Mouse (Mus musculus): ENCODE data around the gene Mxi1.
"Not testable (repeated sequence)": the region's sequence is repeated elsewhere in the genome, so short reads cannot be mapped to it uniquely, and the experiment has no call there.

The Mxi1 gene

GRCm38 (mm10) chr19:53394956-53395355 is 84.6 kb downstream of the Mxi1 start:
- not testable (repeated sequence) for DNase-seq (ENCODE audit: low read depth in 2 of 2, low spot score in 2 of 2)

DNA sequence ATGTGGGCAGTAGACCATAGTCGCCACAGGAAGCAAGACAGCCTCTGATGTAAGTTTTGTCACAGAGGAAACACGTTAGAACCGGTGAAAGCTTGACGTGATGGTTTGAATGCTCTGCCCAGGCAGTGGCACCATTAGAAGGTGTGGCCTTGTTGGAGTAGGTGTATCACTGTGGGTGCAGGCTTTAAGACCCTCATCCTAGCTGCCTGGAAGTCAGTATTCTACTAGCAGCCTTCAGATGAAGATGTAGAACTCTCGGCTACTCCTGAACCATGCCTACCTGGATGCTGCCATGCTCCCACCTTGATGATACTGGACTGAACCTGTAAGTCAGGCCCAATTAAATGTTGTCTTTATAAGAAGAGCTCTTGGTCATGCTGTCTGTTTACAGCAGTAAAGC is 85.5 kb downstream of the Mxi1 start:
- not testable (repeated sequence) for DNase-seq (ENCODE audit: low read depth in 2 of 2, low spot score in 2 of 2)

- no peak for DNase-seq (ENCODE audit: low read depth in 2 of 2, low spot score in 2 of 2)
Observed at GRCm38 (mm10) chr19:53397451-53398233, 87.3 kb downstream of the Mxi1 start.

GRCm38 (mm10) chr19:53399213-53399612 is 88.9 kb downstream of the Mxi1 start:
- DNase-seq (ENCODE audit: low read depth in 2 of 2, low spot score in 2 of 2), result no peak

DNA sequence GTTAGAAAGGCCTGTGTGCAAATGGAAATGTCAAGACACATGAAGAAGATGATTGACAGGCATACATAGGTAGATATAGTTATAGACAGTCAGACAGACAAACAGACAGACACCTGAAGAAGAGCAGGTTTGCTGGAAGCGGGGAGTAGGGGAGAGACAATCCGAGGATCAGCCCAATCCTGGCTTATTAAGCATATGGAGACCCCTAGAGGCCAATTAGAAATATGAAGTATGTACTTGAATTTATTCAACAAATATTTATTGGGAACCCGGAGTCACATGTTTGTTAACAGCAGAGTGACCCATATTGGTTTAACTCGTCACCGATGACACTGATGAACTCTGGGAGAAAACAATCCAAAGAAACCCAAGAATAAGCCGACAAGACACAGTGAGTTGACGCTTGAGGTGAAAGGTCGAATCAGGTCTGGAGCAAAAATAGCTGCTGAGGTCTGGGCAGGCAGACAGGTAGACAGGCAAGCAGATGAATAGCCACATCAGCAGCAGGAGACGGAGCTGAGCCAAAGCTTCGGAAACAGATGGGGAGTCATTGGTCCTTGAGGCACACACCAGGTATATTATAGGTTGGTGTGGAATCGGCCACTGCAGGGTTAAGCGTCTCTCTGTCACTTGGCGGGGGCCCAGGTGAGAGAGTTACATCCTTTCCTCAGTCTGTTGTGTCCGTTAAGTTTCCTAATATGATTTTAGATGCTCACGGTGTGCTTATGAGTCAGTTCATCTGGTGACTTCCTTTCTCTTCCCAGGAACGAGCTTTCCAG is 90.2 kb downstream of the Mxi1 start:
- DNase-seq (ENCODE audit: low read depth in 2 of 2, low spot score in 2 of 2), result no peak

- no peak for DNase-seq (ENCODE audit: low read depth in 2 of 2, low spot score in 2 of 2)
Observed at GRCm38 (mm10) chr19:53402741-53403432, 92.6 kb downstream of the Mxi1 start.

- DNase-seq (ENCODE audit: low read depth in 2 of 2, low spot score in 2 of 2), result no peak
Observed at GRCm38 (mm10) chr19:53404219-53404836, 94.0 kb downstream of the Mxi1 start.

DNA sequence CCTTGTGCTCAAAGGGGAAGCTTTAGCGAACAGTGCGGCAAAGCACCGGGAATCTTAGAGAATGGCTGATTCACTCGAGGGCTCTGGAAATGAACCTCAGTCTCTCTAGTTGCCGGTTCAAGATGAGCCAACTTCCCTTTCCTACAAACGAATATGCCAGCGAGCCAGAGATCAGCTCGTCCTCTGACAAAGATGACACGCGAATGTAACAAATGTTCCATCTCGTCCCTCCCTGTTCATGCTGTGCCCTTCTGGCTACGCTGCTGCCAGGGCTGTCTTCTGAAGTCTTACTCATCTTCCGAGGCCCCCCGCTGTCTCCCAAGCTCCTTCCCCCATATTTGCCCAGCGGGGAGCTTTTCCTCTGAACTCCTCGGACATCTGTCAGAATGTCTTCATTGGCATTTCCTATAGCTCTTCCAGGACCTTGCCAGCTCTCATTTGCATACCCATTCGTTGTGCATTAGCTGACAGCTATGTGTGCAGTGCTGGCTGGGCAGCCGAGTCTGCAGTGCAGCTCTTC is 94.6 kb downstream of the Mxi1 start:
- DNase-seq (ENCODE audit: low read depth in 2 of 2, low spot score in 2 of 2), result no peak

DNA sequence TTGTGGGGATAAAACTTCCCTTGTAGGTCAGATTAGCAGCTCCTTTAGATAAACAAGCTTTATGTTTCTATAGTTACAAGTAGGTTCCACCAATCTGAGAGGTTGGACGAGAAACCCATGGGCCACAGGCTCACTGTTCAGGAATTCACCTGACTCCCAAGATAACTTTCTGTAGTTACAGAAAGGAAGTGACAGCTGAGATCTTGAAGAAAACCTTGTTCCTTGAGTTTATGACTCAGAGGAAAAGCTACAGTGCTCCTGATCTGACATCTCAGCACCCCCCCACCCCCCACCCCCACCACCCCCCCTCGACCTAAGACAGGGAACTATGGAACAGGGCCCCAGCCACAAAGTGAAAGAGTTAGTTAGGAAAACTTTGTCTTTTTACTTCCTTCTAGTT is 95.5 kb downstream of the Mxi1 start:
- DNase-seq (ENCODE audit: low read depth in 2 of 2, low spot score in 2 of 2), result no peak

DNA sequence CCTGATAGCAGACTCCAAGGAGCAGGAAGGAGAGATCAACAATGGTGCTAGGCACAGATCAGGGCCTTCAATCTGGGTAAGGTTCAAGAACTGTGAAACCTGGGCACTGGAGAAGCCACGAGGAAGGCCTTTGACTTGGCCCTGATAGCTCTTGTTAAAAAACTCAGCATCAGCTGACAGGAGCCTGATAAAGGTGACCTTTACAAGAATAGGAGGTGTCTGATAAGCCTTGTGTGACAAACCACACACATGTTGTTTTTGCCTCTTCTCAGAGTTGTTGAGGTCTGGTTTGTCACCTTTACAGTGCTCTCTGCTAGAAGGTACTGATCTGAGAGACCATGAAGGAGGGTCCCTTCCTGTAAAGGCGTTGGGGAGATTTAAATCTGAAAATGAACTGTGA is 97.0 kb downstream of the Mxi1 start:
- DNase-seq (ENCODE audit: low read depth in 2 of 2, low spot score in 2 of 2), result no peak

- DNase-seq (ENCODE audit: low read depth in 2 of 2, low spot score in 2 of 2), result no peak
Observed at GRCm38 (mm10) chr19:53408398-53408797, 98.1 kb downstream of the Mxi1 start.

GRCm38 (mm10) chr19:53409663-53410307 is 99.5 kb downstream of the Mxi1 start:
- no peak for DNase-seq (ENCODE audit: low read depth in 2 of 2, low spot score in 2 of 2)

GRCm38 (mm10) chr19:53412149-53412848 is 102.0 kb downstream of the Mxi1 start:
- no peak for DNase-seq (ENCODE audit: low read depth in 2 of 2, low spot score in 2 of 2)

GRCm38 (mm10) chr19:53413617-53414380 is 103.5 kb downstream of the Mxi1 start:
- DNase-seq (ENCODE audit: low read depth in 2 of 2, low spot score in 2 of 2), result no peak

- DNase-seq (ENCODE audit: low read depth in 2 of 2, low spot score in 2 of 2), result no peak
Observed at GRCm38 (mm10) chr19:53414650-53415049, 104.3 kb downstream of the Mxi1 start.

GRCm38 (mm10) chr19:53415198-53415597 is 104.9 kb downstream of the Mxi1 start:
- no peak for DNase-seq (ENCODE audit: low read depth in 2 of 2, low spot score in 2 of 2)

DNA sequence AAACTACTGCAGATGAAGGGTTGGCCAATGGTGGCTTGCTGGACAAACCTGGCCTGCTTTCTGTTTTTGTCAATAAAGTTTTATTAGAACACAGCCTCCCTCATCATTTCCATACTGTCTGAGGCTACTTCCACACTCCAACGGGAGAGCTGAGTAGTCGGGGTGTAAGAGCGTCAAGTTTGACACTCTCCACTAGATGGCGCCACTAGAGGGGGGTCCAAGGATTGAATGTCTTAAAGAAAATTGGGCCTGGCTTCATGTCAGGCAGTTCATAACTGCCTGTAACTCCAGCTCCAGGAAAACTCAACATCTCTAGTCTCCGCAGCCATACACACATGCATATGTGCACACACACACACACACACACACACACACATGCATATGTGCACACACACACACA is 109.5 kb downstream of the Mxi1 start:
- peak; percentile 80 to 87 for DNase-seq (ENCODE audit: low read depth in 2 of 2, low spot score in 2 of 2)

DNA sequence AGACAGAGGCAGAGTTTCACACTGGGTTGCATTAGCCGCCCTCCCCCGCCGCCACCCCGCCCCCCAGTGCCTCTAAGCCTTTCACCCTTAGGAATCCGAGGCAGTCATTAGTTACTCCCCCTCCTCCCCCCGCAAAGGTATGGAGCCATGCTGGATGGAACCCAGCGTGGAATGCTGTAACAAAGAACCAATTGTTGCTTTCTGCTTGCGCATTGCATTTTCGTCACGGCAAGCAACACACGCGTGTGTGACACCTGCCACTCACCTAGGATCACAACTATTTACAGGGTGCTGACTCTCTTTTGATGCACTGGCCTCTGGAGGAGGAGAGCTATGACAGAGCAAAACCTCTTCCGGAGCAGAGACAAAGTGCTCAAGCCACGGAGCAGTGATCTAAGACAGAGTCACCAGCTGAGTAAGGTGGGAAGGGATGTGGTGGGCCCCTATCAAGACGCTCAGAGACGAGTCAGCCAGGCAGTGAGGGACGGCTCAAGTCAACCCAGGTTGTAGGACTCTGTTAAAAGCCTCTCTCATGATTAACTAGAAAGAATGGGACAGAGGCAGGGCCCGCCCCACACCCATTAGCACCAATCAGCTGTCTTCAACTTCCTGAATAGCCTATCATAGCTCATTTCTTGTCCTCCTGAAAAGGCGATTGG is 110.7 kb downstream of the Mxi1 start:
- DNase-seq (ENCODE audit: low read depth in 2 of 2, low spot score in 2 of 2), result peak; percentile 79

Data from CD8-positive naive resting alpha-beta T cell, adult 2 months (primary cell).